Mouse (Mus musculus): ENCODE measurements at regions not wholly inside any gene's neighbourhood (a gene's known extent, or its start where the extent isn't known, plus 50 kb on each side); places are given as distances from the start of the nearest gene placed in this dataset.

DNA sequence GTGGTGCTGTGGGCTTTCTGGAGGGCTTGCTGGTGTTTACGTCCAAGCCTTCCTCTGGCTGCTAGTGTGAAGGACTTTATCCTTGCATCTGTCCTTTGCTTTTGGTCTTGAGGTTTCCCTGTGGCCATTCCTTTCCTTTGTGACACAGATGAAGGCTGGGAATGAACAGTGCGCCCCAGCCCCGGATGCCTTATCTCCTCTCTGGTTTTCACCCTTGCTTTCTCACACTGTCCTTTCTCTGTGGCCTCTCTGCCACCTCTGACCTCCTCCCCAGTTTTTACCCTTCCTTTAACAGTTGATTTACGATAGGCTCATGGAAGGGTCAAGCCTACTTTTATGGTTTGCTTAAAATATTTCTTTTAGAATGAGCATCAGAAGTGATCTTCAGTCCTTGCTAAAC is 53.2 kb downstream of the Gas1 start:
- WGBS, result 49% methylated on average over 4 of the region's 4 CpGs
- Histone ChIP-seq H3K4me3 (no peak overlapping the region), H3K36me3 (no peaks in the 10 kb centered on the region), H3K4me1 (peaks cover 43% of the 10 kb centered on the region), H3K27me3 (ENCODE audit: low read depth, poor library complexity, severe bottlenecking) (peaks cover 56% of the 10 kb centered on the region), H3K27ac (replicated peaks) (peak overlapping the region; percentile 33; the same call in 1 of the 2 replicates), H3K9me3 (replicated peaks) (no peaks in the 10 kb centered on the region; the same call in 1 of the 2 replicates)
- DNase-seq (ENCODE audit: low spot score), result no peak

DNA sequence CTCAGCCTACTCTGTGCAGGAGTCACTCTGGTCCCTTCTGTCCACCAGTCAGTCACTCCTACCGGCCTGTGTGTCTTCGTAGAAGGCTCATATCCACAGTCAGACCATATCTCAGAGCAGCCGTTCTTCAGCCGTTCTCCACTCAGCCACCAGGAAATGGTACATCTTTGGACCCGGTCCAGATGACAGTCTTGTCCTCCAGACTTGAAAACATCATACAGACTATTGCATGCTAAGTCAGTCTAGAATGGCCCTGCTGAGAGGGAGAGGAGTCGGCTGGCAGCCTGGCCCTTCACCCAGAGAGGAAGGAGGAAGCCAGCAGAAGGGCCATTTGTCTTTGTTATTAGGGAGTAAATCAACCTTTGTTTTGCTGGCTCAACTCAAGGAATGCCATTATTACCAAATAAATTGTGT is 54.0 kb downstream of the Gas1 start:
- Histone ChIP-seq H3K36me3 (no peaks in the 10 kb centered on the region), H3K4me3 (no peak overlapping the region), H3K9me3 (replicated peaks) (no peaks in the 10 kb centered on the region; the same call in 1 of the 2 replicates), H3K4me1 (peaks cover 43% of the 10 kb centered on the region), H3K27me3 (ENCODE audit: low read depth, poor library complexity, severe bottlenecking) (peaks cover 51% of the 10 kb centered on the region), H3K27ac (replicated peaks) (no peak overlapping the region)
- WGBS, result 80% methylated on average over 6 of the region's 6 CpGs
- no peak for DNase-seq (ENCODE audit: low spot score)

DNA sequence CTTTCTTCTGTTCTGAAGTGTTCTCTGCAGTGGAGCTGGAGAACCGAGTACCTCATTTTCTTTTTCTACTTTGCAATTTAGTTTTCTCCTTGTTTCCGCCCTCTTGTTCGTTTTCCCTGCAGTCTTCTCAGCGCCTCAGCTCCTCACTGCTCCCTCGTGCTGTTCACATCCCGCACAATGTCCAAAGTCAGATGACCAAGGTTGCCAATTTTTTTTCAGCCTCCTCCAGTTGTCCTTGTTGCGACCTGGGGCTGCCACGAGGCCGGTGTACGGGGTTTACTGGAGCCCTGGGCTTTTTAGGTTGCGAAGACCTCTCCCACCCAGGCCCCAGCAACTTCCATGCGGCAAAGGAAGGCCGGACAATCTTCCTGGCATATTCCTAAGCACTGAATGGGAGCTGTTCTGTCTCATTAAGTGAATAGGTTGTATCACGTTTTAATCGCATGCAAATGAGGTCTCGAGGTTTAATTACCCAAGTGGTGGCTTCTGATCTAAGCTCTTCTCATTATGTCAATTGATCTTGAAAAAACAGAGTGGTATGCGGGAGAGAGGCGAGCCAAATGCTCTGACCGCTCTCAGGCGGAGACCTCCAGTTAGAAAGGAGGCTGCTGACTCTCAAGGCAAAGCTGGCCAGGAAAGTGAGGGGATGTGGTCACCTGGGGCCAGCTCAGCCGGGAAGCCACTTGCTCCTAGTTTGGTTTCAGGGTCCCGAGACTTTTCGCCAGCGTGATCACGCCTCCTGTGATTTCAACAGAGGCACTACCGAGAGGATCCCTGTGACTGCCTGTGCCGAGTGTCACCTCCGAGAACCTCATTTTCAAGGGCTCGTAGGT is 54.6 kb downstream of the Gas1 start:
- H3K4me1 ChIP-seq, result peaks cover 43% of the 10 kb centered on the region
- no peak for DNase-seq (ENCODE audit: low spot score)

DNA sequence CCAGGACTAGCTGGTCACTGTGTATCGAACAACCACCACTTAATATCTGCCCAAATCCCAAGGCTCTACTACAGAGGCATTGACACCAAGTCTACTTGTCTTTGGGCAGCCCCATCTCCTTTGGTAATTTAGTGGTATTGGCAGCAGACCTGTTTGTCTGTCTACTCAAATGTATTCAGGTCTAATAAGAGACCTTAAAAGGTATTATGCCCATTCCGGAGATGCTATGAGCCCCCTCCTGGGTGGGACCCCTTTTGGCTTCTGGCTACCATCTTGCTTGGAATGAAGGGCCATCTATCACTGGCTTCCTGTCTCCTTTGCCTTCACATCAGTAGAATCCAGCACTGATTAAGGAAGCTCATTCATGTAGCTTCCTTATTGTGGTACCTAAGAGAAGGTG is 65.7 kb downstream of the Gas1 start:
- H3K4me3 ChIP-seq, result no peak overlapping the region
- H3K27me3 ChIP-seq (ENCODE audit: low read depth, poor library complexity, severe bottlenecking), result no peaks in the 10 kb centered on the region
- peaks cover 23% of the 10 kb centered on the region for H3K4me1 ChIP-seq
- H3K9me3 ChIP-seq (replicated peaks), result no peaks in the 10 kb centered on the region
- 96% methylated on average over 2 of the region's 2 CpGs for WGBS
- H3K36me3 ChIP-seq, result no peaks in the 10 kb centered on the region
- no peak for DNase-seq (ENCODE audit: low spot score)
- no peak overlapping the region for H3K27ac ChIP-seq (replicated peaks)

More for the DNA sequence above, 54.6 kb downstream of the Gas1 start:
- 63% methylated on average over 29 of the region's 29 CpGs for WGBS
- Histone ChIP-seq H3K9me3 (replicated peaks) (no peaks in the 10 kb centered on the region; the same call in 1 of the 2 replicates), H3K27me3 (ENCODE audit: low read depth, poor library complexity, severe bottlenecking) (peaks cover 45% of the 10 kb centered on the region), H3K36me3 (no peaks in the 10 kb centered on the region), H3K27ac (replicated peaks) (peak overlapping the region; percentile 42; the same call in 1 of the 2 replicates), H3K4me3 (no peak overlapping the region)

DNA sequence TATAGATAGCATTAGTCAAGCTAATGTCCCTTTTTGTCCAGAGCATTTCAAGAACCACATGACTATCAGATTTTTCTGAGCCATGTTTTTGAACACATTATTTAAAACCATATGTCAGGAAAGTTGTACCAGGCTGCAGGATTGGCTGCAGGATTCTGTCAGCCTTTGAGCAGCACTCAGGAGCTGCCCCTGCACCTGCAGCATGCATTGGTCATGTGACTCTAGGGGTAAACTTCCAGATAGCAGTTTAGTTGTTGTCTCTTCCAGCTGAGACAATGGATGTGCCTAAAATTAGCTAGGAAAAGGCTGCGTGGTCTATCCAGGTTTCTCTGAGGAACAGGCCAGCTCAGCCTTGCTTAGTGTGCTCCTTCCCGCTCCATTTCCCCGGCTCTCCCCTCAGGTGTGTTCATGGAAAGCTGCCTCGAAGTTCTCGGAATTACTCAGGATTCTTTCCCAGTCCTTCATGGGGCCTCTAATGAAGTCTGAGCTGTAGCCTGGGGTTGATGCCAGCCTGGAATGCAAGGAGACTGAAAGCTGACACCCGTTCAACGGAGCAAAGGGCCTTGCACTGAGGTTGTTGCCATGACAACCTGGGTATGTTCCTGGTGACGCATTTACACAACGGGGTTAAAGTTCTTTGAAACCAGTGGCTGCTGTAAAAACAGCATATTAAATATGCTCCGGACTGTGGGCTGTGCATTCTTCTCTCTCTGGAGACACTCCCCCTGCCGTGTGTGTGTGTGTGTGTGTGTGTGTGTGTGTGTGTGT is 66.9 kb downstream of the Gas1 start:
- peak overlapping the region; percentile 86 for H3K27ac ChIP-seq (replicated peaks)
- peak overlapping the region; percentile 38 for H3K4me3 ChIP-seq
- peak; percentile 81 for DNase-seq (ENCODE audit: low spot score)
- no peaks in the 10 kb centered on the region for H3K27me3 ChIP-seq (ENCODE audit: low read depth, poor library complexity, severe bottlenecking)
- 4% methylated on average over 11 of the region's 11 CpGs for WGBS
- peaks cover 23% of the 10 kb centered on the region for H3K4me1 ChIP-seq
- H3K36me3 ChIP-seq, result no peaks in the 10 kb centered on the region
- no peaks in the 10 kb centered on the region for H3K9me3 ChIP-seq (replicated peaks)

DNA sequence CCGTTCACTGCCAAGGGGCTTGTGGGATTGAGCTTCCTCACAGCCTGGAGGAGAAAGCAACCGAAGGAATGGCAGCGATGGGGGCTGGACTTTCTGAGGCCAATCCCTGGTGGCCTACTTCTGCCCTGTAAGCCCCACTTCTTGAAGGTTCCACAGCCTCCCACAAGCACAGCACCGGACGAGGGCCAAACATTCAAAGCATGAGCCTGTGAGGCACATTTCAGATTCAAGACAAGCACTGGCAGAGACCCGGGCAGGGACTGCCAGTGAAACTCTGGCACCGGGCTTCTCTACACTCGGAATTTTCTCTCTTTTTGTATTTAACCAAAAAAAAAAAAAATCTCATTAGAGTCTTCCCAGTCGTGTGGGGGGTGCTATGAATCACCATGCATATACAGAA is 71.9 kb downstream of the Gas1 start:
- Histone ChIP-seq H3K27me3 (ENCODE audit: low read depth, poor library complexity, severe bottlenecking) (no peaks in the 10 kb centered on the region), H3K4me3 (no peak overlapping the region), H3K27ac (replicated peaks) (no peak overlapping the region), H3K4me1 (peaks cover 12% of the 10 kb centered on the region), H3K36me3 (no peaks in the 10 kb centered on the region), H3K9me3 (replicated peaks) (peaks cover 8% of the 10 kb centered on the region; the same call in 1 of the 2 replicates)
- WGBS, result 89% methylated on average over 9 of the region's 9 CpGs
- DNase-seq (ENCODE audit: low spot score), result no peak

DNA sequence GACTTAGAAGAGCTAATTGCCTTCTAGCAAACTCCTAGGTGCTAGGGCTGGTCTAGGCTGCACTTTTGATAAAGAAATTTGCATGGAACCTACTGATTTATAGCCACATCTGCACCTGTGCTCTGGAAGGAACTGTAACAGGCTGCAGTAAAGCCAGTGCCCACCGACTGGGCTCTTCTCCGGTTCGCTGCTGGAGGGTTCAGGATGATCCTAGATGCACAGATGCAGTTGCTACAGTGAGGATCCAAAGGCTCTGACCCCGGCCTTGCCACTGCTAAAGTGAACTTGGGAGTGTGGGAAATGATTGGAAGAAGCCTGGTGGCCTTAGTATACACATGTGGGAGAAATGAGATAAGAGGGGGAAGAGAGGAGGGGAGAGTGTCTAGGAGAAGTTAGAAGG is 75.5 kb downstream of the Gas1 start:
- WGBS, result 88% methylated on average over 4 of the region's 4 CpGs
- H3K27me3 ChIP-seq (ENCODE audit: low read depth, poor library complexity, severe bottlenecking), result no peaks in the 10 kb centered on the region
- no peaks in the 10 kb centered on the region for H3K4me1 ChIP-seq
- no peak for DNase-seq (ENCODE audit: low spot score)
- no peak overlapping the region for H3K27ac ChIP-seq (replicated peaks)
- peaks cover 13% of the 10 kb centered on the region; the same call in 1 of the 2 replicates for H3K9me3 ChIP-seq (replicated peaks)
- H3K4me3 ChIP-seq, result no peak overlapping the region
- H3K36me3 ChIP-seq, result no peaks in the 10 kb centered on the region

DNA sequence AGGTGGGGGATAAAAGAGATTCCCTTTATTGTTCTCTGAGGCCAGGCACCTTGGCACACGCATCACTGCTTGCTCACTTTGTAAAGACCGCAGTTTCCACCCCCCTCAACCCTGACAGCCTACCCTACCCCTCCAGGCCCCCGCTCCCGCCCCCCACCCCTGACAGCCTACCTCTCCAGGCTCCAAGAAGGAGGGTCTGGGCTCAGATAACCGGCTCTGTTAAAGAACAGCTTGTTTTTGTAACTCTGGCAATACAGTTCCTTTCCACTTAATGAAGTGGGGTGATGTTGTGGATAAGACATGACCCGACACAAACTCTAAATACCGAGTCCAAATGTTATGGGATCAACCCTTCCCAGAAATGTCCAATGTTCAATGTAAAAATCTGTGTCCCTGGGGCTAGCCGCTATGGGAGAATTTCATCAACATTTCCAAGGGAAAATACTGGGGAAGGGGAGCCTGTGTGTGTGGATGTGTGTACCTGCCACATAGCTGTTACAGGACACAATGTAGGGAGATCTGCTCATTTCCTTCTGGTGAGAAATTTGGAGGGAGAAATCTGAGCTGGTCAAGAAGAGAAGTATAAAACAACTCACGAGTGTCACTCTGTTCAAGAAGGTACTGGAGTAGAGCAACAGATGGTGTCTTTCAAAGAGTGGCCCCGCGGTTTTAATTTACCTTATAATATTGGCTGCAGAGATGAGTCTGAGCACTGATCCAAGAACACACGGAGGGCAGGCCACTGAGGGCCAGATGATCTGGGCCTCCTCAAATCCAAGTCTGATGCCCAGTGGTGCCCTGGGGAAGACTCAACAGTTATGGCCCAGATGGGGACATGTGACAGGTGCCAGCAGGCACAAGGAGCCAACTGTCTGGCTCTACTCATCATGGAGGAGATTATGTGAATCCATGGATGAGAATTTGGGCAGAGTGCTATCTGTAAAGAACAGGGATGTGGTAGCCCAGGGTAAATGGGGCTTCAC is 76.7 kb downstream of the Gas1 start:
- 86% methylated on average over 12 of the region's 12 CpGs for WGBS
- H3K4me1 ChIP-seq, result no peaks in the 10 kb centered on the region
- H3K4me3 ChIP-seq, result no peak overlapping the region
- H3K27me3 ChIP-seq (ENCODE audit: low read depth, poor library complexity, severe bottlenecking), result no peaks in the 10 kb centered on the region
- H3K9me3 ChIP-seq (replicated peaks), result peaks cover 13% of the 10 kb centered on the region; the same call in 1 of the 2 replicates
- no peak for DNase-seq (ENCODE audit: low spot score)
- H3K36me3 ChIP-seq, result no peaks in the 10 kb centered on the region
- no peak overlapping the region for H3K27ac ChIP-seq (replicated peaks)

DNA sequence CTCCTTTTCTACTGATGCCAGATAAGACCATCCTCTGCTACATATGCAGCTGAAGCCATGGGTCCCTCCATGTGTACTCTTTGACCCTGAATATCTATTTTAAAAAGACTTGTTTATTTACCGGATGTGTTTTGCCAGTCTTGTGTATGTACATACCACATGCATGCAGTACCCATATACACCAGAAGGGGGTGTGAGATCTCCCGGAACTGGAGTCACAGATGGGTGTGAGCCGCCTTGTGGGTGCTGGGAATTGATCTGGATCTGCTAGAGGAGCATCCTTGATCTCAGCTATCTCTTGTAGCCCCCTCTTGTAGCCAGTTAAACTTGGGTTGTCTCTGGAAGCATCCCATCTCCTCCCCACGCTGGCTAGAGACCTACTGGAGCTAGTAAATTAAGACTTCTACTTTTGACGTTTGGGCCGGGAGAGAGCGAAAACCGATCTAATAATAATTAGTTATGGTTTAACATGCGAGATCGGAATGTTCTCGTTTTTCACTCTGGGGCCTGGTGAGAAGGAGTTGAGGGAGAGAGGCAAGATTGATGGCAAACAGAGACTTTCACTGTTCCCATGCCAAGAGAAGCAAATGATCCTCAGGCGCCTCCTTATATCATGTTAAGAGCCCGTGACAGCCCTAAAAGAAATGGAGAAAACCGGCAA is 77.6 kb downstream of the Gas1 start:
- Histone ChIP-seq H3K4me3 (no peak overlapping the region), H3K9me3 (replicated peaks) (peaks cover 13% of the 10 kb centered on the region; the same call in 1 of the 2 replicates), H3K27ac (replicated peaks) (no peak overlapping the region), H3K36me3 (no peaks in the 10 kb centered on the region), H3K27me3 (ENCODE audit: low read depth, poor library complexity, severe bottlenecking) (no peaks in the 10 kb centered on the region), H3K4me1 (no peaks in the 10 kb centered on the region)
- no peak for DNase-seq (ENCODE audit: low spot score)
- 87% methylated on average over 14 of the region's 14 CpGs for WGBS

DNA sequence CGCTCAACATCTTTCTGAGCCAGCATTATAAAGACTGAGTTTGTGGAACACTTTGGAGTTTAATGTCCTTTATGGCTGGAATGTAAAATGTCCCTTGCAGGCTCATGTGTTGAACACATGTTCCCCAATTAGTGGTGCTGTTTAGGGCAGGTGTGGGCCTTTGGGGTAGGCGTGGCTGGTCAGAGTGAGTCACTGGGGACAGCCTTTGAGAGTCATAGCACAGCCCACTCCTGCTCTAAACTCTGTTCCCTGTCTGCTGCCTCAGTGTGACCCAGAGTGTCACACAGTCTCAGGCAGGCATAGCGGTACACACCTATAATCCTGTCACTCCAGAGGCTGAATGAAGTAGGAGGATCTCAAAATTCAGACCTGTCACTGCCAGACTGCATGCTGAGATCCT is 78.8 kb downstream of the Gas1 start:
- 88% methylated on average over 3 of the region's 3 CpGs for WGBS
- Histone ChIP-seq H3K9me3 (replicated peaks) (peaks cover 5% of the 10 kb centered on the region; the same call in 1 of the 2 replicates), H3K36me3 (no peaks in the 10 kb centered on the region), H3K4me1 (no peaks in the 10 kb centered on the region), H3K4me3 (no peak overlapping the region), H3K27me3 (ENCODE audit: low read depth, poor library complexity, severe bottlenecking) (no peaks in the 10 kb centered on the region), H3K27ac (replicated peaks) (no peak overlapping the region)
- no peak for DNase-seq (ENCODE audit: low spot score)

DNA sequence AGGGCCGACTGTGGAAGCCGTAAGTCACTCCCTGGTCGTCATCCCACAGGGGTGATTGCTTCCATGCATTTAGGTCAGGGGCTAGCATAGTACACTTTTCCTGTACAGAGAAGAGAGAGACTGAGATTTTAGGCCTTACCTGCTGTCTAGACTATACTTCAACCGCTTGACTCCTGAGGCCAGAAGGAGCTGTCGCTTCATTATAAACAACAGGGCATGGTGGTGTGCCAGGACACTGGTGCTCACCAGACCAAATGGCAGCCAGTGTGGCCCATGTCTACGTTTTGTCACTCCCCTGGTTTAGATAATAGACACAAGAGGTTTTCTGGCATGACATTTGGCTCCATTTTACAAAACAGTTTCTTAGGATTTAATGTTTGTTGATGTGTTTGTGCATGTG is 79.4 kb downstream of the Gas1 start:
- H3K36me3 ChIP-seq, result no peaks in the 10 kb centered on the region
- 0 out of 2 replicates have a peak, but pooled peaks cover 4% of the 10 kb centered on the region for H3K9me3 ChIP-seq (replicated peaks)
- DNase-seq (ENCODE audit: low spot score), result no peak
- no peak overlapping the region for H3K27ac ChIP-seq (replicated peaks)
- H3K4me3 ChIP-seq, result no peak overlapping the region
- H3K4me1 ChIP-seq, result no peaks in the 10 kb centered on the region
- H3K27me3 ChIP-seq (ENCODE audit: low read depth, poor library complexity, severe bottlenecking), result no peaks in the 10 kb centered on the region
- 85% methylated on average over 6 of the region's 6 CpGs for WGBS
